Mouse (Mus musculus) c-Kit-negative CD71-positive TER-119-positive erythroid progenitor cells, embryonic 14.5 days (primary cell): ENCODE measurements around the gene BC048671.

Source experiments
- DNase-seq: peaks from one replicate; pipeline ENCODE4 v3.0.0-alpha.2; 2013; ENCODE audit warnings: low read depth, low spot score

BC048671 gene

GRCm38 (mm10) chr6:90300919-90301318 lies at the start of gene BC048671:
TSS of gene BC048671 (plus strand) at chr6:90301219.
- no peak for DNase-seq

GRCm38 (mm10) chr6:90288265-90288664 lies 12.8 kb upstream of the BC048671 start:
- no peak for DNase-seq

- no peak for DNase-seq
Measured at GRCm38 (mm10) chr6:90306315-90306975, 5.4 kb downstream of the BC048671 start.

- DNase-seq = no peak
Measured at GRCm38 (mm10) chr6:90308839-90309778, 8.1 kb downstream of the BC048671 start.

- no peak for DNase-seq
Measured at GRCm38 (mm10) chr6:90315961-90316360, 14.9 kb downstream of the BC048671 start.

- DNase-seq = no peak
Measured at GRCm38 (mm10) chr6:90317510-90318258, 16.7 kb downstream of the BC048671 start.

- no peak for DNase-seq
Measured at GRCm38 (mm10) chr6:90319019-90319418, 18.0 kb downstream of the BC048671 start.

GRCm38 (mm10) chr6:90319475-90320191 lies 18.6 kb downstream of the BC048671 start:
- DNase-seq = no peak

GRCm38 (mm10) chr6:90320429-90320828 lies 19.4 kb downstream of the BC048671 start:
- no peak for DNase-seq

GRCm38 (mm10) chr6:90321811-90322210 lies 20.8 kb downstream of the BC048671 start:
- DNase-seq = no peak

- DNase-seq = no peak
Measured at GRCm38 (mm10) chr6:90324026-90324425, 23.0 kb downstream of the BC048671 start.

GRCm38 (mm10) chr6:90324463-90324862 lies 23.4 kb downstream of the BC048671 start:
- DNase-seq = no peak

GRCm38 (mm10) chr6:90324991-90325390 lies 24.0 kb downstream of the BC048671 start, which contains the start of gene Chst13:
TSS of gene Chst13 (minus strand) at chr6:90325185.
- DNase-seq = no peak

GRCm38 (mm10) chr6:90327670-90328069 lies 26.7 kb downstream of the BC048671 start:
- no peak for DNase-seq

- DNase-seq = no peak
Measured at GRCm38 (mm10) chr6:90329953-90330352, 28.9 kb downstream of the BC048671 start.

- DNase-seq = no peak
Measured at GRCm38 (mm10) chr6:90332561-90333425, 31.8 kb downstream of the BC048671 start, which contains the start of gene Uroc1. TSS of gene Uroc1 (plus strand) at chr6:90333284.

GRCm38 (mm10) chr6:90334244-90334643 lies 33.2 kb downstream of the BC048671 start:
- no peak for DNase-seq

- no peak for DNase-seq
Measured at GRCm38 (mm10) chr6:90342343-90342742, 41.3 kb downstream of the BC048671 start.

- no peak for DNase-seq
Measured at GRCm38 (mm10) chr6:90347183-90347582, 46.2 kb downstream of the BC048671 start.

- no peak for DNase-seq
Measured at GRCm38 (mm10) chr6:90348500-90348899, 47.5 kb downstream of the BC048671 start.
